Mouse (Mus musculus) mature B cell (primary cell): ENCODE measurements around the gene Hist1h3f.
"Not testable (repeated sequence)": the region's sequence is repeated elsewhere in the genome, so short reads cannot be mapped to it uniquely, and the experiment has no call there.

Experiments used
- in situ Hi-C: fragments of 300-500 bp; cut with MboI; formaldehyde crosslinking; loops from 2 replicates; pipeline ENCODE4 v1.14.3; 2019

Hist1h3f gene

GRCm38 (mm10) chr13:23536076-23536822 is 7.6 kb upstream of the Hist1h3f start:
- in situ Hi-C loops: no loop called here

GRCm38 (mm10) chr13:23537006-23537710 is 6.7 kb upstream of the Hist1h3f start:
- in situ Hi-C loops: no loop called here

GRCm38 (mm10) chr13:23538249-23538648 is 5.6 kb upstream of the Hist1h3f start:
- in situ Hi-C loops: no loop called here

DNA sequence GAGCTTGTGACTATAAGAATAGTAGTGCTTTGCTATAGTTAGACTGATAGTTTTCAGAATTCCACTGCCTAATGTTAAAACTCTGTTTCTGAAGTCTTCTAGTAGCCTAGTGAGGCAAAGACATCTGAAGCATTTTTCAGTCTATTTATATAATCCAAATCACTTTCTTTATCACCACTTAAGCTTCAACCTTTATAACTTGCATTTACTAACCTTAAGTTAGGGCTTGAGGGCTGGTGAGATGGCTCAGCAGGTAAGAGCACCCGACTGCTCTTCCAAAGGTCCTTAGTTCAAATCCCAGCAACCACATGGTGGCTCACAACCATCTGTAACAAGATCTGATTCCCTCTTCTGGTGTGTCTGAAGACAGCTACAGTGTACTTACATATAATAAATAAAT is 4.0 kb upstream of the Hist1h3f start:
- in situ Hi-C loops: not testable (repeated sequence)

- in situ Hi-C loops: no loop called here
Observed at GRCm38 (mm10) chr13:23541497-23541896, 2.4 kb upstream of the Hist1h3f start.

DNA sequence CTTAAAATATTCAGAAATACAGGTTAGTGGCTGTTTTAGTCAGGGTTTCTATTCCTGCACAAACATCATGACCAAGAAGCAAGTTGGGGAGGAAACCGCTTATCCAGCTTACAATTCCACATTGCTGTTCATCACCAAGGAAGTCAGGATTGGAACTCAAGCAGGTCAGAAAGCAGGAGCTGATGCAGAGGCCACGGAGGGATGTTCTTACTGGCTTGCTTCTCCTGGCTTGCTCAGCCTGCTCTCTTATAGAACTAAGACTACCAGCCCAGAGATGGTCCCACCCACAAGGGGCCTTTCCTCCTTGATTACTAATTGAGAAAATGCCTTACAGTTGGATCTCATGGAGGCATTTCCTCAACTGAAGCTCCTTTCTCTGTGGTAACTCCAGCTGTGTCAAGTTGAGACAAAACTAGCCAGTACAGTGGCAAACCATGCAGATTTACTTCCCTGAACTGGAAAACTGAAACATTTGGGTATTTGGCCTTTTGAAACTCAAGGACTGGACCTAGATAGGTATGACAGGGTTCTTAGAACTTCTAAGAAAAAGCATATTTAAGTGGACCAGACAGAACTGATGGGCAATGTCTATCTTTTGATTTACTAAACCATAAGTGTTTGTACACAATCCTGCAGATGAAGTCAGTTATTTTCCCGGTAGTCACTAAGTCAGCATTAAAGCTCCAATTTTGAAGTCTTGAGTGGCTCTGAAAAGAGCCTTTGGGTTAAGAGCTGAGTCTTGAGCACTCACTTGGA is 1.4 kb upstream of the Hist1h3f start:
- in situ Hi-C loops: not testable (repeated sequence)

GRCm38 (mm10) chr13:23542999-23543607 is 749 bp upstream of the Hist1h3f start, which contains the start of gene Hist1h2bh:
TSS of gene Hist1h2bh (minus strand) at chr13:23543392.
- in situ Hi-C loops: not testable (repeated sequence)

- in situ Hi-C loops: not testable (repeated sequence)
Observed at GRCm38 (mm10) chr13:23544787-23545120, 902 bp downstream of the Hist1h3f start.

DNA sequence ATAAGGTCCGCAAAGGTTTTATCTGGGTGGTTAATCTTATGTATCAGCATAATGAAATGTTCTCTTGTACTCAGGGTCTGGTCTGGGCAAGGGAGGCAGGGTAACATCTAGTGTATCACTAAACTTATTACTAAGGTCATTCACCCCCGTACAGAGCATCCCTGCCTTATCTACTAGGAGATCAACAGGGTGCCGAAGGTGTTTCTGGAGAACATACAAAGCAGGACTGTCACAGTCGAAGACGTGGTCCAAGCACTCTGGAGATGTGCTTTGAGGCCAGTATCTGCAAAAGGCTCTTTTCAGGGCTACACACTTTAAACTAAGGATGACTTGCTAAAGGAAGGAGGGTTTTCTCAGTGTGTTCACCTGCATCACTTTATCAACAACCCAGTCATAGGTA is 2.8 kb downstream of the Hist1h3f start:
- in situ Hi-C loops: no loop called here

- in situ Hi-C loops: loop anchor here (10.0 kb wide), 2 partner anchors 194 to 1726 kb away; partner anchors contain the start of genes Hist1h2bb and Hist1h3c
Observed at GRCm38 (mm10) chr13:23550761-23551145, 6.9 kb downstream of the Hist1h3f start.

GRCm38 (mm10) chr13:23551146-23551834 is 7.4 kb downstream of the Hist1h3f start, which contains the start of gene Hist1h4f:
TSS of gene Hist1h4f (minus strand) at chr13:23551648.
- in situ Hi-C loops: loop anchor here (10.0 kb wide), 2 partner anchors 194 to 1726 kb away; partner anchors contain the start of genes Hist1h2bb and Hist1h3c

DNA sequence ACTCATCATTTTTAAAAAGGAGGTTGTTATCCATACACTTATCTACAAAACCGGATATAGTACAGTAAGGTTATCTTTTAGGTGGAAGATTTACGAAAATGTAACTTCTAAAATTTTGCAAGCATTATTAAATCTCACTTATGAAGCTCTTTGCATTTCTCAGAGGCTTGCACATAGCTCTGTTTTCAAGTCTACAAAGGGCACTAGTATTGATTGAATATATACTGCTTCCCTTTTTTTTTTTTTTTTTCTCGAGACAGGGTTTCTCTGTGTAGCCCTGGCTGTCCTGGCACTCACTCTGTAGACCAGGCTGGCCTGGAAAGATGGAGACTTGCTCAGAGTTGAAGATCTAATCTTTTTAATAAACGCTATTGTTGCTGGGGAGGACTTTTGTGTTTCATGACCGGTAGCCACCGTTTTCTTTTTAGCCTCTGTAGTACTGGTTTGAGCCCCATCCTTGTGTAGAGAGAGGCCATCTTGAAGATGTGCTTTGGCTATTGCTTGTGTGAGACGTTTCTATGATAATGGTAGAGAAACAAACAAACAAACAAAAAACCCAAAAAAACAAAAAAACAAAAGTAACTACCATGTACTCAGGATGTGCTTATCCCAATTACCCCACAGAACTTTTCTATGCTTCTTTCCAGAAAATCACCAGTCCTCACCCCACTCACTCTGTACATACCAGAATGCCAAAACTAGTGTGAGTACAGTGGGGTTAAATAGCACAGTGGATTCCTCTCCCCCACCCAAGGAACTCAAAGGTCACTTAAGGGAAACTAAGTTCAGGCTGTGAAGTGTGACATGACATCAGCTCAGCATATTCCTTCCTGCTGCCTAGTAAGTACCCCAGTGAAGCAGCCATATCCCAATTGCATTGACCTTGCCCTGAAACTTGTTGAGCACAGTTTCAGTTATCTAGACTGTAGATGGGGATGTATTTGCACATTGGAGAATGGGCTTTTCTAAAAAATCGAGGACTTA is 8.4 kb downstream of the Hist1h3f start:
- in situ Hi-C loops: loop anchor here (10.0 kb wide), 2 partner anchors 193 to 1727 kb away; partner anchors contain the start of genes Hist1h2bb and Hist1h3c

DNA sequence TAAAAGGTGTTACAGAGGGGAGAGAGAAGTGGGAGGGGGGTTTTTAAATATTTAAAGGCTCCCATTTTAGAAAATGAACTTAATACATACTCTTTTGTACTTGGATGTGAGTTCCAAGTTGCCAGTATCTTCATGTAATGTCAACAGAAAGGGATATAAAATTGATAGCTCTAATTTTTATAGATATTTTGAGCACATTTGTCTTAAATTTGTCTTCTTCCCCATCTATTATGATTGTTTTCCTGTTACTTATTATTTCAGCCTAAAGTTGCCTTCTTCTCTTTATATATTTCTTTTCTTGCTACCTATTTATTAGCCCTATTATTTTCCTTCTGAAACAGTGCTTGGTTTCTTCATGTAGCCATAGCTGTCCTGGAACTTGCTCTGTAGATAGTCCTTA is 9.1 kb downstream of the Hist1h3f start, which contains the start of gene Hist1h1d:
TSS of gene Hist1h1d (plus strand) at position 301 of the 400 bp plus-strand sequence.
- in situ Hi-C loops: loop anchor here (10.0 kb wide), 2 partner anchors 192 to 1728 kb away; partner anchors contain the start of genes Hist1h2bb and Hist1h3c

DNA sequence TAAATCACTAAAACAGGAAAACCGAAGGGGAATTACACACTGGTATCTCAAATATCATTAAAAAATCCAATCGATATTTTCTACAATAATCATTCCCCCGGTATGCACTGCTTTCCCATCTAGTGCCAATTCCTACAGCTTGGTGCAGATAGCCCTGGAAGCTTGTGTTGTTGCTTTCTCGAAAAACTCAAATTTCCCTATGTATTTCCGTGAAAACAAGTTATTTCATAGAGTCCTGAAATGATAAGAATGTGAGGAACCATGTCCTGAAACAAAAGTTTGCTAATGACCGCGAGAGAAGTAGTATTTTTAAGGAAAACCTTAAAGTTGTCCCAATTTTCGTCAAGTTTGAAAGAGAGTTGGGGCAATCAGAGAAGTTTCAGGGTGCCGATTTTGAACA is 10.5 kb downstream of the Hist1h3f start:
- in situ Hi-C loops: loop anchor here (10.0 kb wide), 2 partner anchors 190 to 1730 kb away; partner anchors contain the start of genes Hist1h2bb and Hist1h3c

- in situ Hi-C loops: loop anchor here (10.0 kb wide), 2 partner anchors 190 to 1730 kb away; partner anchors contain the start of genes Hist1h2bb and Hist1h3c
Observed at GRCm38 (mm10) chr13:23554925-23555838, 11.3 kb downstream of the Hist1h3f start.

- in situ Hi-C loops: loop anchor here (10.0 kb wide), 2 partner anchors 189 to 1731 kb away; partner anchors contain the start of genes Hist1h2bb and Hist1h3c
Observed at GRCm38 (mm10) chr13:23555839-23556416, 12.1 kb downstream of the Hist1h3f start.

DNA sequence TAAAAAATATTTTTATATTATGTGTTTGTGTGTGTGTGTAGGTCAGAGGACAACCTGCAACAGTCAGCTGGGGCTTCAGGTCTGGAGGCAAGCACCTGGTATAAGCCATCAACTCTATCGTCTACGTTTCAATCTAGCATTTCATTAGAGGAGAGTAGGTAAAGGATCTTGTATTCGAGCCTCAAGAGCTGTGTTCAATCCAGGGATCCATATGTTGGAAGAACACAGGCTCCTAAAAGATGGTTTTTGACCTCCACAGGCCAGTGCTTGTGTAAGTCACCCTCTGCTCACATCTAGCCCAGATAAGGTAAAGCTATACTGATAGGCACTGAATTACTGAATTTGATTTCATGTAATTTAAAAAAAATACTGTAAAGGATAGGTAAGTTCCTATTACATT is 13.1 kb downstream of the Hist1h3f start:
- in situ Hi-C loops: loop anchor here (10.0 kb wide), 2 partner anchors 188 to 1732 kb away; partner anchors contain the start of genes Hist1h2bb and Hist1h3c

- in situ Hi-C loops: not testable (repeated sequence)
Observed at GRCm38 (mm10) chr13:23560699-23561098, 16.8 kb downstream of the Hist1h3f start.
